Mouse (Mus musculus): ENCODE results near the gene Sema4c.

DNA sequence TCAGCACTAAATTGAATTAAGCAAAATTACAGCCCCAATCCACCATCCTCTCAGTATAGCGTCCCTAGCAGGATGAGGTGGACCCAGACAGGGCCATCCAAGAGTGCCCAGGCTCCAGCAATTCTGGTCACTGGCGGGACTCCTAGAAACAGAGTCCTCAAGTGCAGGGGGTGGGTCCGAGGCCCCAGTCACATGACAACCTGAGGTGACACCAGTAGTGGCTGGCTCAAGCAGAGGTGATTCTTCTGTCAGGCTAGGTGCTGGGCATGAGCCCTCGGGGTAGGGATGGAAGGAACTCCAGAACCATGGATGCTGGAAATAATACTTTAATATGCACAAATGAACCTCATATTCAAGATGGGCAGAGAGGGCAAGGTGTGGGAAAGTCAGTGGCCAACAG lies 4.2 kb upstream of the Sema4c start:
- TF ChIP-seq FLI1 (IDR thresholded peaks at IDR 0.05; ENCODE audit: low read length) = no peak
- TF ChIP-seq GATA1 (IDR thresholded peaks at IDR 0.05; ENCODE audit: borderline replicate concordance, low read length) = no peak
